Mouse (Mus musculus): ENCODE results near the gene Hoxb6.

DNA sequence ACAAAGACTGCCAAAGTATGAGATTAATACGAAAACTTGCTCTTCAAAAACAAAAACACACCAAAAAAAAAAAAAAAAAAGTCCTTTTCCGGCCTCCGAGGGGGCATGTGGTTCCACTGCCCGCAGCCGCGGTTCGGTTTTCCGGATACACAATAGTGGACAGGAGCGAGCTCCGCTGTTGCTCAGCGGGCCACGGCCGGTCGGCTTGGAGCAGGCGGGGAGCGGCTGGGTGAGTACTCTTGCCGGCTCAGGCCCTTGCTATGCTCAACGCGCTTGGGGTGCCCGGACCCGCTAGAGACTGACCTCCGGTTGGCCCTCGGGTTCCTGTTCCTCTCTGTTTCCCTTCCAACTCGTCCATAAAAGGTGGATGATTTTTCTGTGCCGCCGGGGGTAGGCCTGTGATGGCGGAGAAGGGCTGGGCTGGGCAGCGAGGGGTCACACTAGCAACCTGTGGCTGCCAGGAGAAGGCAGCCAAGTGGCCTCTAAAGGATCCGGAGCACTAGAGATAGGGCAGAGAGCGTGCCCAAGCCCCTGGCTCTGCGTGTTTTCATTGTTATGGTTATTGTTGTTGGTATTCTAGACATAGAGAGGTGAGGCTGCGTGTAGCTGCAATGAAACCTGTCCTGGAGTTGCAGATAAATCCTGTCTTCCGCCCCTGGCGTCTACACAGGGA, 22.5 kb downstream of the Hoxb6 start:
- TF ChIP-seq CTCF (IDR thresholded peaks at IDR 0.05; ENCODE audit: control insufficient read depth, insufficient read depth, low read length) (no peak), POLR2A (IDR thresholded peaks at IDR 0.05; ENCODE audit: borderline replicate concordance, control insufficient read depth, low read depth, low read length) (peak; percentile 23; the same call in 1 of the 2 replicates)
